Mouse (Mus musculus) thymus, adult 2 months (tissue): ENCODE results near the gene Fam8a1.

ENCODE experiments used
- CTCF ChIP-seq: fragments of 200-500 bp; IDR thresholded peaks from 2 replicates; pipeline ENCODE4 v1.5.1; 2012; ENCODE audit warnings: mild to moderate bottlenecking, control low read depth, low read length, moderate library complexity, borderline replicate concordance; ENCODE audit not compliant: control insufficient read depth, poor library complexity, insufficient read depth; ENCODE audit errors: extremely low read depth
- POLR2A ChIP-seq: fragments of 200-500 bp; IDR thresholded peaks from 2 replicates; pipeline ENCODE4 v1.6.1; 2012; ENCODE audit warnings: mild to moderate bottlenecking, low read length, control low read depth, moderate library complexity; ENCODE audit not compliant: control insufficient read depth, poor library complexity, insufficient read depth; ENCODE audit errors: extremely low read depth

- no peak for TF ChIP-seq POLR2A
- TF ChIP-seq CTCF: no peak
Measured at GRCm38 (mm10) chr13:46640608-46641468, 28.5 kb upstream of the Fam8a1 start.
